Mouse (Mus musculus) MEL (cell line): ENCODE measurements at regions not wholly inside any gene's neighbourhood (a gene's known extent, or its start where the extent isn't known, plus 50 kb on each side); places are given as distances from the start of the nearest gene placed in this dataset.

Source experiments
- CTCF ChIP-seq, 3 experiments: IDR thresholded peaks in 2 of 3; conservative IDR thresholded peaks in 1 of 3; 2 replicates each; pipeline ENCODE4 v1.5.1; 2011 to 2012; ENCODE audit warnings: low read length in 3 of 3, low read depth in 2 of 3, mild to moderate bottlenecking in 2 of 3, improper control_type of control experiment in 1 of 3, inconsistent platforms in 1 of 3, mixed read lengths in 1 of 3, moderate library complexity in 1 of 3; ENCODE audit not compliant: control insufficient read depth in 1 of 3, insufficient read depth in 1 of 3, poor library complexity in 1 of 3, severe bottlenecking in 1 of 3
- ELF1 ChIP-seq: IDR thresholded peaks from 2 replicates; pipeline ENCODE4 v1.6.1; 2014; ENCODE audit warnings: low read depth, mild to moderate bottlenecking, inconsistent platforms, low read length, improper control_type of control experiment, moderate library complexity
- EP300 ChIP-seq, 2 experiments: IDR thresholded peaks; 2 replicates each; pipeline ENCODE4 v1.6.1; 2011; ENCODE audit warnings: improper control_type of control experiment in 2 of 2, low read length in 2 of 2, low read depth in 1 of 2, mild to moderate bottlenecking in 1 of 2
- GABPA ChIP-seq: IDR thresholded peaks from 2 replicates; pipeline ENCODE4 v1.6.1; 2012; ENCODE audit warnings: low read depth, mild to moderate bottlenecking, inconsistent platforms, low read length, improper control_type of control experiment, moderate library complexity
- GATA1 ChIP-seq: IDR thresholded peaks from 2 replicates; pipeline ENCODE4 v1.6.1; 2011; ENCODE audit warnings: low read depth, low read length, improper control_type of control experiment
- KAT2A ChIP-seq: conservative IDR thresholded peaks from 2 replicates; pipeline ENCODE4 v1.6.1; 2012; ENCODE audit warnings: low read depth, low read length, improper control_type of control experiment, inconsistent platforms
- MAX ChIP-seq: IDR thresholded peaks from 2 replicates; pipeline ENCODE4 v1.6.1; 2011; ENCODE audit warnings: low read length, improper control_type of control experiment
- MAZ ChIP-seq: IDR thresholded peaks from 2 replicates; pipeline ENCODE4 v1.6.1; 2012; ENCODE audit warnings: low read depth, mild to moderate bottlenecking, inconsistent platforms, low read length, improper control_type of control experiment
- MEF2A ChIP-seq: IDR thresholded peaks from 2 replicates; pipeline ENCODE4 v1.6.1; 2014; ENCODE audit warnings: low read depth, mild to moderate bottlenecking, inconsistent platforms, low read length, improper control_type of control experiment; ENCODE audit not compliant: poor library complexity, insufficient replicate concordance, severe bottlenecking; ENCODE audit errors: extremely low read depth
- POLR2A ChIP-seq, 2 experiments: IDR thresholded peaks; 2 replicates each; pipeline ENCODE4 v1.6.1; 2011 to 2012; ENCODE audit warnings: low read length in 2 of 2, mild to moderate bottlenecking in 2 of 2, control low read depth in 1 of 2, improper control_type of control experiment in 1 of 2, low read depth in 1 of 2, moderate library complexity in 1 of 2; ENCODE audit not compliant: control insufficient read depth in 1 of 2, insufficient read depth in 1 of 2, poor library complexity in 1 of 2
- RCOR1 ChIP-seq: IDR thresholded peaks from 2 replicates; pipeline ENCODE4 v1.6.1; 2012; ENCODE audit warnings: low read depth, mild to moderate bottlenecking, inconsistent platforms, low read length, improper control_type of control experiment
- TBP ChIP-seq: IDR thresholded peaks from 2 replicates; pipeline ENCODE4 v1.8.0; 2011; ENCODE audit warnings: low read depth, low read length, improper control_type of control experiment
- USF1 ChIP-seq: IDR thresholded peaks from 2 replicates; pipeline ENCODE4 v1.6.1; 2014; ENCODE audit warnings: low read depth, mild to moderate bottlenecking, inconsistent platforms, low read length, improper control_type of control experiment, moderate library complexity

DNA sequence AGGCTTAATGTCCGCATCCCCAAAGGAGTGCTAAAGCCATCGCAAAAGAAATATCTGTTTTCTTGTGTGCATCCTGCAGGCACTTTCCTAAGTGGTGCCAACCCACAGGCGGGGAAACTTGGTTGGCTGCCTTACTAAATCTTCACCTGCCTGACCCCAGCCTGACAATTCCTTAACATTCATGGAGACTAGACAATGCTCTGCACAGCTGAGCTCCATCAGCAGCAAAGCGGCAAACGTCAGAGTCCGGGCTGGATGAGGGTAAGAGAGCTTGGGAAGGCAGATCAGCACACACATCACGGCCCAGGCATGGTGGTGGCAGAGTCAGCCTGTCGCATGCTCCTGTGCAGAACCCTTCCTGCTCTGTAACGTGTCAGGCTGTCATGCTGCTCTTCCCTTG, 209.8 kb upstream of the Tshz3 start:
- TF ChIP-seq POLR2A (IDR thresholded peaks at IDR 0.05; ENCODE audit: control insufficient read depth in 1 of 2, insufficient read depth in 1 of 2, low read depth in 1 of 2, low read length in 2 of 2, poor library complexity in 1 of 2) (no peak), GATA1 (no peak), KAT2A (no peak), GABPA (no peak), CTCF (IDR thresholded peaks at IDR 0.05 in 2 of 3, conservative IDR thresholded peaks at IDR 0.05 in 1 of 3; ENCODE audit: control insufficient read depth in 1 of 3, insufficient read depth in 1 of 3, low read depth in 2 of 3, low read length in 3 of 3, poor library complexity in 1 of 3, severe bottlenecking in 1 of 3) (no peak), EP300 (IDR thresholded peaks at IDR 0.05; ENCODE audit: low read depth in 1 of 2, low read length in 2 of 2) (no peak), TBP (no peak), USF1 (no peak), ELF1 (no peak), MEF2A (no peak), MAX (no peak), RCOR1 (no peak), MAZ (no peak)
